Mouse (Mus musculus) neutrophil, adult 5-6 weeks (primary cell): Measurements from ENCODE around the gene Fbxo40. TPM values are rescaled to one million over a fixed set of nuclear protein-coding genes. Genes with fewer than 3 reads are reported as not detected.

ENCODE experiments used
- ATAC-seq: fragments of 151-379, 151-347 bp; 2 replicates; pipeline ENCODE4 v1.8.0; 2017; ENCODE audit warnings: mild to moderate bottlenecking, moderate TSS enrichment; ENCODE audit not compliant: insufficient number of reproducible peaks, poor library complexity, low FRiP score, severe bottlenecking; ENCODE audit errors: extremely low read depth
- total RNA-seq: library from RNA; stranded (forward); fragments of 200-1000 nt; gene quantifications from 2 replicates; pipeline ENCODE4 v1.2.3, GENCODE M21; 2017

Fbxo40 gene
- total RNA-seq, 1 experiment from 2014 or later = 0.47 TPM

- no peak for ATAC-seq
Measured at GRCm38 (mm10) chr16:36949614-36950336, 40.5 kb downstream of the Fbxo40 start.

- ATAC-seq = no peak
Measured at GRCm38 (mm10) chr16:36947646-36948197, 42.5 kb downstream of the Fbxo40 start.

DNA sequence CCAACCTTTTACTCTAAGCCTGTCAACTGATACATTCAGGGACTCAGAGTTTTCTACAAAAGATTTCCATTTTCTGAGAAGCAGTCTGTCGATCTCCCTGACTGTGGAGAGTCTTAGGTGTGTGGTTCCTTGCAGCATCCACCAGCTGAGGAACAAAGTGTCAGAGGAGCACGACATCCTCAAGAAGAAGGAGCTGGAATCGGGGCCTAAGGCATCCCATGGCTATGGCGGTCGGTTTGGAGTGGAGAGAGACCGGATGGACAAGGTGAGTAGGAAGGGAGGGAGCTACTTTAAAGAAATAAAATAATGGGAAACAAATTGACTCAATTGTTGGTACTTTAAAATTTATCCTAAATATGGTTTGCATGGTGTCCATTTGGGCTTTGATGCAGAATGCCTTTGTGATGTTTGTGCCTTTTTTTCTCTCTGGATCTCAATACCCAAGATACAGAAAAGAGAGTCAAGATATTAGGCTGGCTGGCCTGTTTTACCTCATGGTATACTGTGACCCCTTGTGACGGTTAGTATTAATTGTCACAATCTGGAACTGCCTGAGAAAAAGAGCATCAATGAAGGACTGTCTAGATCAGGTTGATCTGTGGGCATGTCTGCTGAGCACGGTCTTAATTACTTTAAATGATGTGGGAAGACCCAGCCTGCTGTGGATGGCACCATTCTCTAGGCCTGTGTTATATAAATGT lies 43.7 kb downstream of the Fbxo40 start:
- no peak for ATAC-seq

- ATAC-seq = no peak
Measured at GRCm38 (mm10) chr16:36944895-36945424, 45.3 kb downstream of the Fbxo40 start.

GRCm38 (mm10) chr16:36943591-36943990 lies 46.7 kb downstream of the Fbxo40 start:
- ATAC-seq = no peak

DNA sequence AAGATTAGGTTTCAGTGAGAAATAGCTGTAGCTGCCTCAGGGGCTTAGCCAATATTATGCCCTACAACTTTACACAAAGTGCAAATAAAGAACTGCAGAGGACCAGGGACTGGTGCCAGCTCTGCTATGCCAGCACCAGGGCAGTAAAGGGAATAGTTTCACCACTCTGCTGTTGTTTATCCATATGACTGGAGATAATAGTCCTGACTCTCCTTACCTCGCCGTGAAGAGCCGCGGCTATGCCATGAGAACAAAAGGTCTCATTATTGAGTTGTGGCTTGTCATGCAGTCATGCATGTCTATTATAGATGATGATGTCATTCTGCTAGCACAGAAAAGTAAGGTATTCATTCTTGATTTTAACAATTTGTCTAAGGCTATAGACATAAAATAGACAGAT lies 48.4 kb downstream of the Fbxo40 start:
- no peak for ATAC-seq

DNA sequence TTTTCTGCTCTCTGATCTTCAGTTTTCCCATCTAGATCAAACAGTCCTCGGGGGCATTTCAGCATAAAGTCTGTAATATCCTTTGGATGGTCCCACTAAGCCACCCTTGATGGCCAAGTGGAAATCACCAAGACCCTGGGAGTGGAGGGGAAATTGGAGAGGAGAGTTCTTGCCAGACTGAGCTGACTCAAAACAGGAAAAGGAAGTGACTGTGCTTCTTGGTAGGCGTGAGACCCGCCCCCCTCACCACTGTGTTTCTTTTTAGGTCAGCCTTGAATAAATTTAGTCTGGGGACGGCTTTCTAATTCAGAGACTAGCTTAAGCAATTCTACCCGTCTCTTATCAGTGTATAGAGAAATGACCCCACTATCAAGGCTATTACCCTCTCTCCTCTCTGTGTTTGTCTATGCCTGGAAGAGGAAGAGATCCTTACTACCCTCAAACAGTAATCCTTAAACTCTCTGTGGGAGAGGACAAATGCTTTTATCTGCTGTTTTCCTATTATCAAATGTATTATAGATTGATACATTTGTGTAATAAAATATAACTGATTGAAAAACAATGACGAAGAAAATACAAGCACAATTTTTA lies 49.0 kb downstream of the Fbxo40 start:
- peak; percentile 87 for ATAC-seq

- ATAC-seq = peak; percentile 55; the same call in 1 of the 2 replicates
Measured at GRCm38 (mm10) chr16:36935814-36936213, 54.5 kb downstream of the Fbxo40 start.

DNA sequence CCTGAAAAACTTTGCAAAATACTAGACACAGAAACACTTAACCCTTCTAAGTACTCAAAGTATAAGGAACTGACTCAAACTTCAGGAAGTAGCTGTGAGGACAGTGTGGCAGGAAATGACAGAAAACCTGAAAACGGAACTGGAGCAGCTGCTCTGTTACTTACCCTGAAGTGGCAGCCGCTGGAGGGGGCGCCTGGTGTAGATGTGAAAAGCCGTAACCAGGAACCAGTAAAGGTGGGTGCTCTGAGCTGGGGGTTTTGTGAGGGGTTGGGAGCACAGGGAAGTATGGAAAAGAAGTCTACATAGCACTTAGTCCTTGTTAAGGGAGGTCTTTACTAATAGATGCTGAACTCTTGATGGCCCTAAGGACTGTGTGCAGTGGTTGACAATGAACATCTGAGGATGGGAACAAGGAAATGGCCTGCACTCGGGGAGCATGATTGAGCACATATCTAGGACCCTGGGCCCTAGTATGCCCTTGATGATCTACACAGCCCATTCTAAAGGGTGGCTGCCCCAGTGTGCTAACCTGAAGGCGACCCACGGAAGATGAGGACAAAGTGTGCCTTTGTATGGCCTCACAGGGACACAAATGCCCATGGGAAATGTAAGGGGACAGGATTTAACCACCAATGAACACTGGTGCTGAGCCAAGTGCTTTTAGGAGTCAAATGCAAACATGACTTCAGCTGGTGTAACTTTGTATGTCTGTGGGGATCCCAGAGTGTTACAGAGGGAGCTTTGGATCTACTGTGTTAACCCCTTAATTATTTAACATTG lies 55.2 kb downstream of the Fbxo40 start, which contains the start of gene Hcls1:
Hcls1 (plus strand) TSS at position 143 of the 780 bp plus-strand sequence.
- ATAC-seq = peak; percentile 69

DNA sequence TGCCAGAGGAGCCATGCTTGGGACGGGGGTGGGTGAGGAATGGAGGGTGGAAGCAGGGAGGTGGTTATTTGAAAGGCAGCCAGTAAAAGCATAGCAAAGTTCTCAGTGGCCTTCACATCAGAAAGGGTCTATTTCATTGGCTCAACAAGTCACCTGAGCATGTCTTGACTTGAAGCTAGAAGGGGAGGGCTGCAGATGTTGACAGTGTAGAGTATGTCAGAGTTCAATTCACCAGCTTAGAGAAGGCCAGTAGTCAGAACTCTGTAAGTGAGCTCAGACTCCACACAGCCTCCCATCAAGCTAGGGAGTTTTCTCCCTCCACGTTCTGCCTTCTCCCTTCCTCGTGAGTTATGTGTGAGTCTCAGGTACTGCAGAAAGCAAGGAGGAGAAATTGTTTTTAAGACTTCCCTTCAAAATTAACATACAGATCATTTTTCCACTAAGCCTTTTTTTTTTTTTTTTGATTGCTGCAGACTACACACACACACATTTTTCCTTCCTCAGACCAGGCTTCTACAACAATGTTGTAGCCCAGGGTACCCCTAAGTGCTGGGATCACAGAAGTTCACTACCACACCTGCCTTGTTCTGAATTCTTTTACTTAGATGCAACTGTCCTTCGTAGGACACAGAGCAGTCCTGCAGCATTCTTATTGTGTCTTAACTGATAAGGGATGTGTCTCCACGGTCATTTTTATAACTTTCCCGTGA lies 56.0 kb downstream of the Fbxo40 start:
- ATAC-seq = peak; percentile 59; the same call in 1 of the 2 replicates

- ATAC-seq = no peak
Measured at GRCm38 (mm10) chr16:36932546-36932945, 57.7 kb downstream of the Fbxo40 start.

DNA sequence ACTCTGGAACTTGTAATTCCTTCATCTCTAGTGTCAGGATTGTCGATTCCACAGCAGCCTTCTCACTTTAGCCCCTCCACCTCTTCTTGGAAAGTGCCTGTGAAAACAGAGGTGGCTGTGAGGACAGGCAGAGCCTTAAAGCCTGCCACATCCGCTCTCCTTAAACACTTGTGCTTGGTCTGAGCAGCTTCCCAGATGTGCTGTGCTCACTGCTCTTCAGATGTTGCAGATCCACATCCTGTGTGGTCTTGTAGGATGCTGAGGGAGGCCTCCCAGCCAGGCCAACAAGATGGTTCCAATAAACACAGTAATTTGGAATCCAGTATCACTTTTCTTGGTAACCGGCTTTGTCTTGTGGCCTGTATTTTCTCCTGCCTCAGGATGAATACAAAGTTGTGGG lies 58.3 kb downstream of the Fbxo40 start:
- ATAC-seq = no peak

DNA sequence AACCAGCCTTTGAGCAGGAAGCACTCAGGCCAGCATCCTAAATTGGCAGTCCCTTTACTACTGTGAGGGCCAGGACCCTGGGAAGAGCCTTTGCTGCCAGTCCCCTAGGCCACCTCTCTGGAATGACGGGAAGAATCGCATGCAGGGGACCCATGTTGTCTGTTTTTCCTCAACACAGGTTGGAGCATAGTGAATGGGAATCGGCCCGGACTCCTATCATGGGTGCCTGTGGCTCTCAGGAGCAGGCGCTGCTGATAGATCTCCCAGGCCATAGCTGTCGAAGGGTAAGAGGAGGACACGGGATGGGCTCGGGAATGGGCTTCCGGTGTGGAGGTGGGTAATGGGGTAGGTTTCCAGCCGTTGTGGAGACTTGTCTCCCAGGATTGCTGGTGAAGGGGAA lies 58.9 kb downstream of the Fbxo40 start:
- no peak for ATAC-seq

- no peak for ATAC-seq
Measured at GRCm38 (mm10) chr16:36930231-36931136, 59.8 kb downstream of the Fbxo40 start.

DNA sequence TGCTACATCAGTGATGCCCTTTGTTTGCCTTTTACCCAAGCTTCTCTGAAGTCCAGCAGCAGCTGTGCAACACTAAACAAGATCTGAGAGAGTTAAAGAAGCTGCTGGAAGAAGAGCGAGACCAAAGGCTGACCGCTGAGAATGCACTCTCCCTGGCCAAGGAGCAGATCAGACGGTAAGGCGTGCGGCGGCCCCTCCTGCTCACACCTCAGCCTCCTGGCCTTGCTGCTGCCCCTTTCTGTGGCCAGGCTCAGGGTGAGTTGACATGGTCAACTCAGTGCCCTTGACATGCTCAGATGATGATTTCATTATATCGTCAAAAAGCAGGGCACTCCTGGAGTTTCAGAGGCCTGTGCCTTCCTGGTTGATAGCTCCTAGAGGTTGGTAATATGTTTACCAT lies 61.1 kb downstream of the Fbxo40 start:
- ATAC-seq = no peak

GRCm38 (mm10) chr16:36928106-36928500 lies 62.2 kb downstream of the Fbxo40 start:
- ATAC-seq = no peak

DNA sequence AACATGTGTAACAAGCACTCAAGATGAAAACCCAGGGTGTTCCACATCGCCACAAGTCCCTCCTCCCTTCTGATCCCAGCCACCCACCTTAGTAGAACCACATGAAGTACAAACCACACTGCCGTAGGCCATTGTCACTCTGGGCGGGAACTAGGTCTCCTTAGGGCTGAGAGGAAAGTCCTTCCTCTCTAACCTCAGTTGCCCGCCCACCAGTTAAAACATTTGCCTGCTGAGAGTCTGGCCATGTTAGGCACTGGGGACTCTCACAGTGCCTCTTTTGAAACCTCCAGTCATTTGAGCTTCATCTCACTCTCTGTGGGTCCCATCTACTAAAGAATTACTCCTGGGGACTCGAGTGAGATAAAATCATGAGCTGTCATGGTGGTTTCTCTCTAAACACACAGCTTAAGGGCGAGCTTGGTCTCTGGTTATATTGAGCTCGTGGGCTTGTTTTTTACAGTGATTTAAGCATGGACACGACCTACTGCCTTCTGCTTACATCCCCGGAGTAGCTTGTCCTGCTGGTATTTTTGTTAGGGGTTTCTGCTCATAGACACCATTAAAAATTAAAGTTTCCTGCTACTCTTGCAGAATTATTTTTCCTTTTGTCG lies 62.7 kb downstream of the Fbxo40 start:
- ATAC-seq = no peak
